Mouse (Mus musculus): Measurements from ENCODE around the gene Myo19. TPM values are rescaled to one million over a fixed set of nuclear protein-coding genes. Genes with fewer than 3 reads are reported as not detected.

Gene Myo19
- total RNA-seq, 2 experiments from 2014 or later: 20.0 to 21.1 TPM

DNA sequence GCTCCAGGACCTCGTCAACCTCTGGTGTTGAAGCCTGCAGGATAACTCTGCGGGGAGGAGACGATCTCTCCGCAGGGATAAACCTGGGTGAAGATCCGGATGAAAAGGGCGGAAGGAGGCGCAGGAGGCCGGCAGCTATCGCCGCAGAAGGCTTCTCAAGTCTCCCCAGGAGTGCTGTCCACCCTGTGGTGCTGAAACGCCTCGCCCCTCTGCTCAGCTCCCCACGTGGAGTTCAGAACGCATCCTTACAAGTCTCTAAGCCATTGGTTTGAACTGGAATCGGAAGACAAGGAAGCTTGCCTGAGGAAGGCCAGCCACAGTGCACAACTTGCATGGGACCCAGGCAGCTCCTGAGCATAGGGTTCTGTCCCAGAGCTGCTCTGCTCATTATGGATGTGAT is 64.0 kb downstream of the Myo19 start:
- DNase-seq: peak; percentile 34
- intact Hi-C loops (cut with DNase I): no loop called here

DNA sequence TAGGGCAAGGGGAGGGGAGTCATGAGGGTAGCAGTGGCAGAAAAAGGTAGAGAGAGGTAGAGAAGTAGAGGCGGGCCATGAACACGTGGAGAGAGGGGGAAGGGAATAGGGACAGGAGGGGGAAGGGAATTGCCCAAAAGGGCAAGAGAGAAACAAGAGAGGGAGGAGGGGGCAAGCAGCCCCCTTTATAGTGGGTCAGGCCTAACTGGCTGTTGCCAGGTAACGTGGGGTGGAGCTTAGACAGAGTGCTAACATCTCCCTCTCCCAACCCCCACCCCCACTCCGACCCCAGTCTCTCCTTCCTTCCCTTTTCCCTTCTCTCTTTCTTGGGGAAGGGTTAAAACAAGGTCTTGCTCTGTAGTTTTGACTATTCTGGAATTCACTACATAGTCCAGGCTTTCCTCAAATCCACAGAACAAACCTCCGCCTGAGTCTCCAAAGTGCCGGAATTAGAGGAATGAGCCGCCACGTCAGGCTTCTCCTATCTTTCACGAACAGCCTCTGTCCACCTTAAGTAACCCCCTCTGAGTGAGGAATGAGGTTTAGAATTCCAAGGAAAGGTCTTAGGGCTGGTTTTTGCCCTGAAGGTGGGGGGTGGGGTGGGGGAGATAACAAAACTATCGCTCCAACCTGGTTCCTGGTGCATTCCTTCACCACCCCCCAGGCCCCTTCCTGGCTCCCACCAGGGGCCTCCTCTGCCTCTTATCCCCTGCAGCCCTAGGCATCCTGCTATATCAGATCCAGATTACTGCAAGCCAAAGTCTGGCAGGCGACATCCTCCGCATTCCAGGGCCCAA is 64.9 kb downstream of the Myo19 start:
- intact Hi-C loops (cut with DNase I): no loop called here
- no peak for DNase-seq

DNA sequence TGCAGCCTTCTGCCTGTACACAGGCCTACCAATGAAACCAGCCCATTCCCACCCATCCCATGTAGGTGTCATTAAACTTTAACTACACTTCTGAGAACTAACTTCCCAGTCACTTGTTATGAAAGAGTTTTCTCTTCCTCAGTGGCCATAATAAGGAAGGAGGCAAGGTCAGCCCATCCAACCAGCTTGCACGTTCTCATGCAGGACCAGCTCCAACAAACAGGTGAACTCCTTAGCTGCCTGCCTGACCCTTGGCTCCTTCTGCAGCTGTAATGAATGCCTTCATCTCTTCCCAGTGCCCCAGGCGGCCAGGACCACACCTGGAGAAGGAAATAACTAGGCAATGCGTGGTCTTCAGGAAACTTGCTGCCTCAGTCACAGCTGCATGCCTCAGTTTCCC is 65.9 kb downstream of the Myo19 start:
- no peak for DNase-seq
- intact Hi-C loops (cut with DNase I): no loop called here

DNA sequence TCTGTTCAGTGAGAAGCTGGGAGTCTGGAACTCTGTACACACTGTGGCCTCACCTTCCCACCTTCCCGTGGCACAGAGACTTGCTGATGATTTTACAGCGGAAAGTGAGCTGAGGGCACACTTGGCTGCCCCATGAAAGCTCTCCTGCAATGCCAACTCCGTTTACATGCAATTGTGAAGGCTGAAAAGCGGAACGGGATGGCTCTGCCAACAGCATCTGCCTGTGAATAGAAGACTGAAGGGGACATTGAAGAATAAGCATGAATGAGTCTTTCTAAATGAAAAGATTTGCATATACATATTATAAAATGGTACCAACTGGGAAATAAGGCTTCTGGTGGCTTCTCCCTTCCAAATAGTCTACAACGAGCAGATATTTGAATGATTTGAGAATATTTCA is 67.3 kb downstream of the Myo19 start:
- intact Hi-C loops (cut with DNase I): no loop called here

DNA sequence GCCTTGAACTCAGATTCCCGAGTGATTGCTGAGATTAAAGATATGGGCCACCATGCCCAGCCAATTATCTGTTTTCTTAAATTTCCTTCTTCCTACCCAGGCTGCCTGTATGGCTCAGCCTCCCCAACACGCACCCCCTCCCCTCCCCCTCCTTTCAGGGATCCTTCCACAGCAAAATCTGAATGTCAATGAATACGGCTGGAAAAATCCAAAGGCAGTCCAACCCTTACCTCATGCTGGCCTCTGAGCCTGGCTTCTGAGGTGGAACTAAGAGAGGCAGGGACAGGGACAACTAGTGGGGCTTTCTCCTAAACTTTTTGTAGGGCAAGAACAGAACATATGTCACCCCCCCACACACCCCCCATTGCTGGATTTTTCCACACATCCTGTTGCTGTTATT is 68.2 kb downstream of the Myo19 start:
- DNase-seq: no peak
- intact Hi-C loops (cut with DNase I): no loop called here

More for the DNA sequence above, 67.3 kb downstream of the Myo19 start:
- peak; percentile 37 for DNase-seq

DNA sequence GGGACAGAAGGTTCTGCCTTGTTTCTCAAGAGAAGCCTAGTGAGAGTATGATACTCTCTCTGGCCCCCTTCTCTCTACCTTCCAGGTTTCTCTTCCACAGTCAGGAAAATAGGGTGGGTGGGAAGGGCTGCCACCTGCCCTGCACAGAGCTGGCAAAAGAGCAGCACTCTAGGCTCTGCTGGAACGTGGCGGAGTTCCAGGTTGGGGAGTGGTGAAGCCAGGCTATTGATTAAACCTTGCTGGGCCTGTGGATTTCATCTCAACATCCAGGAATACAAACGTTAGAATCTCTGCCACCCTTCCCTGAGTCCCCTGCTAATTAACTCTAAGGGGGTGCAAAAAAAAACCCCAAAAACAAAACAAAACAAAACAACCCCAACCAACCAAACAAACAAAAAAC is 68.6 kb downstream of the Myo19 start:
- intact Hi-C loops (cut with DNase I): no loop called here
- peak; percentile 38 for DNase-seq

DNA sequence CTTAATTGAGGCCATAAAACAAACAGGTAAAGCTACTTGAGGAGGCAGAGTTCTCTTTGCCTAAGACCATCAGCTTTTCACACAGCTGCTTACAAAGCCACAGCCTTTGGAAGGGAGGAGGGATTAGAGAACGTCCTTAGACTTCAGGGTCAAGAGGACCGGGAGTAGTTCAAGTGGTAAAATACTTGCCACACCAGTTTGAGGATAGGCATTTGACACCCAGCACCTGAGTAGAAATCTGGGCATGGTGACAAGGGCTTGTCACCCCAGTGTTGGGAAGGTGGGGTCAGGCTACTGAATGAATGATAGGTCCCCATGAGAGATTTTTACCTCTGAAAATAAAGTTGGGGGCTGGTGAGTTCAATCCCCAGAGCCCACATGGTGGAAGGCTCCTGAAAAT is 72.7 kb downstream of the Myo19 start:
- DNase-seq: no peak
- intact Hi-C loops (cut with DNase I): no loop called here

DNA sequence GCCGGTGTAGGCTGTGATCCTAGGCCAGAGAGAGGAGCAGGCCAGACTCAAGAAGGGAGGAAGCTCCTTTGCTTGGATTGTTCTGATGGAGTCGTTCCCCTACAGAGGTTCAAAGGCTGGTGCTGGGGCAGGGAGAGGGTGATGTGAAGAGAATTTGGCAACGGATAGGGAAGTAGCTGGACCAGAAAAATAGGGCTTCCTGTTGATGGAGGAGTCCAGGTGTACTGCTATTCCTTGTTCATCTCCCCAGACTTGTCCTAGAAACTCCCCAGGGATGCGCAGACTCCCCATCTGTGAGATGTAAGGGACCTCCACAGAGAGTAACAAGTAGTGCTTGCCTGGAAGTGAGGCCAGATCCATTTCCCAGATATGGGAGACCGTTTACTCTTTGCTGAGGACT is 76.5 kb downstream of the Myo19 start:
- intact Hi-C loops (cut with DNase I): no loop called here
- no peak for DNase-seq

DNA sequence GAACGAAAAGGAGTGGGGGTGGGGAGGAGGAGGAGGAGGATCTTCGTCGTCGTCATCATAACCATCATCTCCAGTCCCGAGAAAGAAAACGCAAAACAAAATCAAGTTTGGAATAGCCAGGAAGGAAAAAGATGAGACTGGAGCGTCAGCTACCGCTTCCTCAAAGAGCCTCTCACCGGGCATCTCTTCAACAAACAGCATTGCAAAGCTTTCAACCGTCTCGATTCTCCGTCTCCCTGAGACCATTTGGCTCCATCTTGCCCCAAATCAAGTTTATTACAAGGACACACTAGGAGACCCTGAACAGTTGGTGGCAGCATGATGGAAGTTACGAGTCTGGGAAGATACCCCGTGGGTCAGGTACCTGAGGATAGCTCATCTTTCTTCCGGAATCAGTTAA is 77.2 kb downstream of the Myo19 start:
- DNase-seq: no peak
- intact Hi-C loops (cut with DNase I): no loop called here

DNA sequence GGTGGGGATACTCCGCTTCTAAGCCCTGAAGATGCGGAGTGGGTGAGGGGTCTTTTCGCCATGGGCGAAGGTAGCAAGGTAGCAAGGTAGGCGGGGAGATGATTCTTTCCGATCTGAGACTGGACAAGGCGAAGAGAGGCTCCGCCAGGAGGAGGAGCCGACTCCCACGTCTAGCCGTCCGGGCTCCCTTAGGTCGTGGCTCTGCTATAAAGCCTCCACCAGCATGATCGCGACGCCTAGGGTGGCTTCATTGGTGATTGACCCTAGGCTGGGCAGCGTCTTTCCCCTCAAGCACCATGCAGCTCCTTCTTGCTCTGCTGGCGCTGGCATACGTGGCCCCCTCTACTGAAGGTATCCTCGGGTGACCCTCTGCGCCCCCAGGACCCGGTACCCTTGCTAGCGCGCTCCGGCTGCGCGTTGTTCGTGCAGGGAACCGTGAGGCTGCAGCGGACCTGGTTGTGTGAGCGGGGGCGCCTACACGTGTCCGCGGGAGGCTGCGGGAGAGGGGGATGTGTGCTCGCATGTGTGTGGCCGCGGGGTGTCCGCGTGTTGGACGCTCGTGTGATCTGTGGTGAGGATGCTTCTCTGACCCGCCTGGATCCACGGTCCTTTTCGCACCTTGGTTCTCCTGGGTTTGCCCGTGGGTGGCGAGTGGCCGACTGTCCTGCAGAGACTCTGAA is 77.8 kb downstream of the Myo19 start, which contains the start of gene Car4:
Car4 (plus strand) TSS at position 196 of the 680 bp plus-strand sequence.
- DNase-seq: no peak
- intact Hi-C loops (cut with DNase I): no loop called here

DNA sequence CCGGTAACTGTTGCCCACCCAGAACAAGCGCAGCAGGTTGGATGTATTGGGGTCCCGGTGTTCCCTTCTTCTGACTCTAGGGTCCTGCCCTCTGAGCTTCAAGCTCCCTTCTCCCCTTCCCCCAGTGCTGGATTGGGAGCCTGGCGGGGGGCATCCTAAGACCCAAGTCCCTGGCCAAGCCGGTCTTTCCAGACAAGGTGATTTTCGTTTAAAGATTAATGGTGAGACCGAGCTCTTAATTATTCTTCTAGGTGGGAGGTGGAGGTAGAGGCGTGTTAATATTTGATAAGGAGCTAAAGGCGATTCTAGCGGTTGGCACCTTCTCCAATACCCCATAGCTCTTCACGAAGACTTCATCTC is 78.3 kb downstream of the Myo19 start:
- DNase-seq: no peak
- intact Hi-C loops (cut with DNase I): no loop called here

DNA sequence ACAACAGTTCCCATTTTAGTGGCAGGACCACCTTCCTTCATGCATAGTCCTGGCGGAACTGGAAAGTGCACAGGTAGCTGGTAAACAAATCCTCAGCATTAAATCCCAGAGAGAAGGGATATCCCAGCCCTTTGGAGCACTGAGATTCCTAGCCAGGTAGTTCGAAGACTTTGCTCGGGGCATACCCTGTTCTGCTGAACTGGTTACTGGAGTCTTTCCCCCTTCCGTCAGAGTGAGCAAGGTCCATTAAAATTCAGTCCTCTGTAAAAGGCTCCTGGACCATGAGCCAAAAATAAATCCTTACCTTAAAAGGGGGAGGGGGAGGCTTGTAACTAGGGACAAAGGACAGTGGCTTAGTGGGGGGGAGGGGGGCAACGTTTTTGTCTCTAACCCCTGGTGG is 79.2 kb downstream of the Myo19 start:
- no peak for DNase-seq
- intact Hi-C loops (cut with DNase I): no loop called here

DNA sequence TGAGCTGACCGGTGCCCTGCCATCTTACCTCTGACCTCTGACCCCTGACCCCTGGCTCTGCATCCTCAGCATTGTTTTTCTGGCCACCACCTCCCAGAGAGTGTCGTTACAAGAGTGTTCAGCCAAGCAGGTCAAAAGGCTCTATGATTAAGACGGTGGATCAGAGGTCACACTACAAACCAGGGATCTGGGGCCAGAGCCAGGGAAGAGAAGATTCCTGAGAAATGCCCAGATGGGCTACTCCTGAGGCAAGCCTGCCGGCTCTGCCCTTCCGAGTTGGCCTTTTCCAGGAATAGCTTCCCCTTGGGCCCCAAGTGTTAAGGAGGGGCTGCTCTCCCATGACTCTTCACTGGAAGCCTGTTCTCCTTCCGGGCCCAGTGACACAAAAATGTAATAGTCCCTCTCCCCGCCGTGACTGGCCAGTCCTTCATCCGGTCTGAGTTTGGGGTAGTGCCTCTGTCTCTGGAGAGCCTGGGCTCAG is 79.8 kb downstream of the Myo19 start:
- no peak for DNase-seq
- intact Hi-C loops (cut with DNase I): no loop called here

DNA sequence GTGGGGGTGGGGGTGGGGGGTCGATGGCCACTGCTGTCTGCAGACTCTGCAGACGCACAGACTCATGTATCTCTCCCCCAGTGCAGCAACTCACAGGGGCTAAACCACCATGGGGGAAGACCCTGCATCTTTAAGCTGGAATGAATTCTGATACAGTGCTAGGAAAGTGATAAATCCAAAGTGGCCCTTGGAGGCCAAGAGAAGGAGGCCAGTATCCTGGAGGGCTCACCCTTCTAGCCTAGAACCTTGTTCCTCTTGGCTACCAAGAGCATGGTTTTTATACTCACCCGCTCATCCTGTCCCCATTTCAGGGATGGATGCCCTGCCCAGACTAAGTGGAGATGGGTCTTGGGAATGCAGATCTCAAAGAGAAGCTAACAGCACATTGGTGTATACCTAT is 80.3 kb downstream of the Myo19 start:
- no peak for DNase-seq
- intact Hi-C loops (cut with DNase I): no loop called here

DNA sequence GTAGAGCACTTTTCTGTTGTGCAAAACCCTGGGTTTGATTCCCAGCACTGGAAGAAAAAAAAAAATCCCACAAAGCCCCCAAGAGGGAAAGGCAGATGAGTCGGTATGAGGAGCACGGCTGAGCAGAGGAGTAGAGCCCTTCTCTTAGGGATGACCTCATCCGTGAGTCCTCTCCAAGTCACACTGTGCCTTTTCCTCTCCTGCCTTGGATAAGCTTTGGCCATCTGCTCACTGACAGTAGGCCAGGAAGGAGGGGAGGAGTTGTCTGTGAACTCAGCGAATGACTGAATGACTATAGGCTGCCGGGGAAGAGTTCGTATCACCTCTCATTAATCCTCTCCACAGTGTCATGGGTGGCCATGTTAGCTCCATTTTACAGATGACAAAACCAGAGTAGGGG is 80.8 kb downstream of the Myo19 start:
- intact Hi-C loops (cut with DNase I): no loop called here
- no peak for DNase-seq

Small RNAs within 50 kb of the gene (microRNA-seq; reads per million reads assigned to microRNA genes)
- not detected for gene Gm23564

Other genes starting within 250 kb of the Myo19 start
- gene Mrm1, start 60.6 kb upstream of the Myo19 start, total RNA-seq (2021): 10 to 100 TPM; 15.6 to 24.5 TPM
- 1 to 10 TPM; 5.9 to 6.8 TPM for gene Dhrs11, start 51.2 kb upstream of the Myo19 start, total RNA-seq (2021)
- gene Ggnbp2, start 9.3 kb upstream of the Myo19 start, total RNA-seq (2021): 100 to 1,000 TPM in 1 of 2 experiments, 10 to 100 TPM in 1; 86.9 to 100 TPM
- 10 to 100 TPM; 11.2 to 12.0 TPM for gene Pigw, start 137 bp downstream of the Myo19 start, total RNA-seq (2021)
- gene Znhit3, start 36.2 kb downstream of the Myo19 start, total RNA-seq (2021): 10 to 100 TPM; 24.8 to 30.7 TPM
- gene Car4, start 77.6 kb downstream of the Myo19 start, total RNA-seq (2021): 10 to 100 TPM; 21.7 to 23.2 TPM